Mouse (Mus musculus) testis, adult 2 months (tissue): ENCODE results near the gene Blm.

Experiments used
- CTCF ChIP-seq: fragments of 200-500 bp; IDR thresholded peaks from 2 replicates; pipeline ENCODE4 v1.5.1; 2012; ENCODE audit warnings: low read depth, mild to moderate bottlenecking, inconsistent platforms, low read length, moderate library complexity; ENCODE audit not compliant: control insufficient read depth, insufficient read depth, insufficient replicate concordance
- POLR2A ChIP-seq: fragments of 200-500 bp; IDR thresholded peaks from 2 replicates; pipeline ENCODE4 v1.6.1; 2012; ENCODE audit warnings: low read depth, mild to moderate bottlenecking, inconsistent platforms, low read length, moderate library complexity; ENCODE audit not compliant: control insufficient read depth

DNA sequence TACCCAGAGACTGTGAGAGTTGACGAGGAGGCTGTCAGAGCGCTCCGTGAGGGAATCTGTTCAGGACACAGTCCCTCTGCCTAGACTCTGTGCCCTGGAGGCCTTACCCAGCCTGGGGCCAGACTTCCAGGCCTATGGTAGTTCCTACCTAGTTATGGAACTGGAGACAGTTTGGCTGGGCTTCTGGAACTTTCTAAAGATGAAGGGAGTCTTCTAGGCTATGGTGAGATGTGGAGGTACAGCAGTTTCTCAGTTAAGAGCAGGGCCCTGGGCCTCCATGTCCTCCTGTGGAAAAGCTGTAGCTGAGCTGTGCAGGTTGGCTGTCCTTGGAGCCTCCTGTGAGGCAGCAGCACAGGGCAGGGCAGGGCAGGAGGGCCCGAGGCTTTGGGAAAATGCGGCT lies 82.7 kb downstream of the Blm start:
- no peak for TF ChIP-seq POLR2A
- TF ChIP-seq CTCF: no peak
